Mouse (Mus musculus): ENCODE measurements around the gene Zfp384.
"Not testable (repeated sequence)": the region's sequence is repeated elsewhere in the genome, so short reads cannot be mapped to it uniquely, and the experiment has no call there.

The Zfp384 gene

GRCm38 (mm10) chr6:125009181-125010073 lies 482 bp downstream of the Zfp384 start:
- peak in 1 of 2 experiments; percentile 52 for DNase-seq (ENCODE audit: low read depth in 1 of 2, low spot score in 2 of 2)

- no peak for DNase-seq (ENCODE audit: low read depth in 1 of 2, low spot score in 2 of 2)
Observed at GRCm38 (mm10) chr6:125017682-125018081, 8.7 kb downstream of the Zfp384 start.

GRCm38 (mm10) chr6:125030532-125030931 lies 21.6 kb downstream of the Zfp384 start:
- DNase-seq (ENCODE audit: low read depth in 1 of 2, low spot score in 2 of 2), result peak in 1 of 2 experiments; percentile 43

GRCm38 (mm10) chr6:125031604-125032003 lies 22.7 kb downstream of the Zfp384 start:
- DNase-seq (ENCODE audit: low read depth in 1 of 2, low spot score in 2 of 2), result no peak

- no peak for DNase-seq (ENCODE audit: low read depth in 1 of 2, low spot score in 2 of 2)
Observed at GRCm38 (mm10) chr6:125038666-125039065, 29.7 kb downstream of the Zfp384 start.

- DNase-seq (ENCODE audit: low read depth in 1 of 2, low spot score in 2 of 2), result no peak
Observed at GRCm38 (mm10) chr6:125039131-125039530, 30.2 kb downstream of the Zfp384 start.

GRCm38 (mm10) chr6:125039533-125040153 lies 30.7 kb downstream of the Zfp384 start, which contains the start of gene Ing4:
Gene Ing4 (plus strand): TSS chr6:125039760.
- DNase-seq (ENCODE audit: low read depth in 1 of 2, low spot score in 2 of 2), result peak; percentile 69 to 70

GRCm38 (mm10) chr6:125040221-125040620 lies 31.3 kb downstream of the Zfp384 start:
- DNase-seq (ENCODE audit: low read depth in 1 of 2, low spot score in 2 of 2), result no peak

- DNase-seq (ENCODE audit: low read depth in 1 of 2, low spot score in 2 of 2), result peak; percentile 20 to 34
Observed at GRCm38 (mm10) chr6:125041047-125041446, 32.1 kb downstream of the Zfp384 start.

- DNase-seq (ENCODE audit: low read depth in 1 of 2, low spot score in 2 of 2), result no peak
Observed at GRCm38 (mm10) chr6:125042081-125042480, 33.1 kb downstream of the Zfp384 start.

GRCm38 (mm10) chr6:125046691-125047090 lies 37.7 kb downstream of the Zfp384 start:
- peak in 1 of 2 experiments; percentile 66 for DNase-seq (ENCODE audit: low read depth in 1 of 2, low spot score in 2 of 2)

- DNase-seq (ENCODE audit: low read depth in 1 of 2, low spot score in 2 of 2), result no peak
Observed at GRCm38 (mm10) chr6:125049678-125050077, 40.7 kb downstream of the Zfp384 start, which contains the start of gene Acrbp. Gene Acrbp (plus strand): TSS chr6:125049689.

GRCm38 (mm10) chr6:125051237-125051636 lies 42.3 kb downstream of the Zfp384 start:
- DNase-seq (ENCODE audit: low read depth in 1 of 2, low spot score in 2 of 2), result no peak

GRCm38 (mm10) chr6:125061493-125061892 lies 52.5 kb downstream of the Zfp384 start:
- DNase-seq (ENCODE audit: low read depth in 1 of 2, low spot score in 2 of 2), result no peak

GRCm38 (mm10) chr6:125062511-125062910 lies 53.6 kb downstream of the Zfp384 start:
- no peak for DNase-seq (ENCODE audit: low read depth in 1 of 2, low spot score in 2 of 2)

GRCm38 (mm10) chr6:125063906-125064305 lies 55.0 kb downstream of the Zfp384 start:
- no peak for DNase-seq (ENCODE audit: low read depth in 1 of 2, low spot score in 2 of 2)

- DNase-seq (ENCODE audit: low read depth in 1 of 2, low spot score in 2 of 2), result not testable (repeated sequence)
Observed at GRCm38 (mm10) chr6:125065223-125065622, 56.3 kb downstream of the Zfp384 start.

- no peak for DNase-seq (ENCODE audit: low read depth in 1 of 2, low spot score in 2 of 2)
Observed at GRCm38 (mm10) chr6:125067571-125067995, 58.6 kb downstream of the Zfp384 start, which contains the start of gene Lpar5. Gene Lpar5 (plus strand): TSS chr6:125067920.

GRCm38 (mm10) chr6:125071170-125071895 lies 62.4 kb downstream of the Zfp384 start:
- DNase-seq (ENCODE audit: low read depth in 1 of 2, low spot score in 2 of 2), result peak in 1 of 2 experiments; percentile 46

GRCm38 (mm10) chr6:125071896-125072279 lies 62.9 kb downstream of the Zfp384 start:
- DNase-seq (ENCODE audit: low read depth in 1 of 2, low spot score in 2 of 2), result no peak

GRCm38 (mm10) chr6:125073825-125074224 lies 64.9 kb downstream of the Zfp384 start:
- DNase-seq (ENCODE audit: low read depth in 1 of 2, low spot score in 2 of 2), result no peak
